Mouse (Mus musculus): ENCODE data around the gene Tmbim6.

GRCm38 (mm10) chr15:99351610-99352009 is 41.1 kb upstream of the Tmbim6 start:
- TF ChIP-seq CTCF (IDR thresholded peaks at IDR 0.05; ENCODE audit: low read depth), result no peak
- no peak for TF ChIP-seq EP300 (IDR thresholded peaks at IDR 0.05; ENCODE audit: low read depth)

Data from liver, embryonic 14.5 days (tissue).